Mouse (Mus musculus): ENCODE data around the gene Rtl8c.
"Not testable (repeated sequence)": the region's sequence is repeated elsewhere in the genome, so short reads cannot be mapped to it uniquely, and the experiment has no call there.

Rtl8c gene

DNA sequence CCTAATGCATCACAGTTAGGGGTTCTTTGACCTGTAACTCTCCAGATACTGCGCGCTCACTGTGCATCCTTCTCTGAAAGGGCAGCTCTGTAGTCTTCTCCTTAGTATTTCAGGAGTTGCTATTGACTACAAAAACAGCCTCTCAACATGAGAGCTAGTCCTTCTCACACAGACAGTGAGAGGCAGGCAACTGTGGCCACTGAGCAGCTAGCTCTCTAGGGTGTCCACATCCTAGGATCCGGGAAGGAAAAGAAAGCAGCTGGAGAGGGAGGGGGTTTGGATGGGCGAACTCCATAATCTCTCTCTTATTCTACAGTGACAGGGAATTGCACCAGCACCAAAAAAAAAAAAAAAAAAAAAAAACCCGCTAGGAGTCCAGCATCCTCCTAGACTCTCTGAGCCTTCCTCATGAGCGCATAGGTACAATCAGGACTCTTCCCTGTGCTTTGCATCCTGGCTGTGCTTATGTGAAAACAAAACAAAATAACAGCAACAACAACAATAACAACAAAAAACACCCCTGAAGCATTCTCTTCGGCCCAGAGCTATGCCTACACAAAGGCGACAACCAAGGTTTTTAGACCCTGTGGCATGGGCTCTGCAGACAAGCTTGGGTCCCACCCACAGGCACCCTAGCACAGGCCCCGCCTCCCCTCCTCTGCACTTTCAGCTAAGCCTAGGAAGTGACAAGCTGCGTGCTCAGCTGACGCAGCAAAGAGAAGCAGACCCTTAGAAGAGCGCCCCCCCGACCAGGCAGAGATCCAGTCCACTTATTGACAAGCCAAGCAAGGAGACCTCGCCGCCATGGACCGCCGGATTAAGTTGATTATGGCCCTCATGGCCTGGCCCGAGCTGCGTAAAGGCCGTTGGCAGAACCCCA lies at the start of gene Rtl8c:
Rtl8c (plus strand) TSS at position 791 of the 880 bp plus-strand sequence.
- no peak for DNase-seq (ENCODE audit: low read depth, low spot score)

DNA sequence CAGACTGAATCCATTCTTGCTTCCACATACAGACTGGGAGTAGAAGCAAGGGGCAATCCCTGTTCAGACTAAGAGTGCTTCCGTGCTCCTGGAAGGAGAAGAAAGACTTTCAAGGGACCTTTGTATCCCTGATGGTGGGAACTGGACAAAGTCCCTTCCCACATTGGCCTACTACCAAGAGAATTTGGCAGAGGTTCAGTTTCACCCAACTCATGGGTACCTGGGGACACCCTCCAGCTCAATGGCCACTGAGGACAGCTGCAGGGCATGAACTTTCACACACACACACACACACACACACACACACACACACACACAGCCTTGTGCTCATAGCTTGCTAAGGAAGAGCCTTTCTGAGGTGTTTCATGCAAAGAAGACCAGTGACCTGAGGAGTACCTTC lies 28.5 kb upstream of the Rtl8c start:
- DNase-seq (ENCODE audit: low read depth, low spot score), result no peak

DNA sequence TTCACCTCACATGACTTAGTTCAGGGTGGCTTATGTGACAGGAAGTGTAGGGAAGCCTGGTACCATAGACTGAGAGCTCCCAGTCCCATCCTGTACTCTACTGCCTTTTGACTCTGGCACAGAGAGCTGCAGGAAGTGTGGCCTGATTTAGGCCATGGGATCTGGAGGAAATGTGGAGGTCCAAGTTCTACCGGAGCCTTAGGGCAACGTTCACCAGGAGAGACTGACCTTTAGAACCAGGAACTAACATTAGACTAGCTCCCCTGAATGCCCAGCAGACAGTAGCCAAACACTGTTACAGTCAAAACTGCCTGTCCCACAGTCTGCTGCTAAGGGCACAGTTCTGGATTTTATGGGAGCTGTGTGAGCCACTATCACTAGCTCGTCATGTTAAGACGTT lies 26.4 kb upstream of the Rtl8c start:
- DNase-seq (ENCODE audit: low read depth, low spot score), result not testable (repeated sequence)

DNA sequence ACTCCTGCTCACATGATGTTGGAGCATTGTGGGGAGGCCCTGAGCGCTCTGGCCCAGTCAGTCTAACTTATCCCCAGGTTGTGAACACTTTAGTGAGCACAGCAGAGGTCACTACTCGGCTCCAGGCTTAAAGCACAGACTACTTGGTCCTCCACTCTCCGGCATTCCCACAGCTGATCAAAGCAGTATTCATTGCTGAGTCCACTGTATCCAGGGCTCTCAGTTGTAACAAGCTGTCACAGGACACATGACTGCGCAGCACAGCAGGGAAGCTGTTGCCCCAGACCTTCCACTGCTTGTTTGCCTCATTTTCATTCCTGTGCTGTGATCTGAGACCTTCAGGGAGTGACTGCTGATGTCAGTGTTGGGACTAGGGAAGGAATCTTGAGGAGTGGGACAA lies 24.4 kb upstream of the Rtl8c start:
- not testable (repeated sequence) for DNase-seq (ENCODE audit: low read depth, low spot score)

DNA sequence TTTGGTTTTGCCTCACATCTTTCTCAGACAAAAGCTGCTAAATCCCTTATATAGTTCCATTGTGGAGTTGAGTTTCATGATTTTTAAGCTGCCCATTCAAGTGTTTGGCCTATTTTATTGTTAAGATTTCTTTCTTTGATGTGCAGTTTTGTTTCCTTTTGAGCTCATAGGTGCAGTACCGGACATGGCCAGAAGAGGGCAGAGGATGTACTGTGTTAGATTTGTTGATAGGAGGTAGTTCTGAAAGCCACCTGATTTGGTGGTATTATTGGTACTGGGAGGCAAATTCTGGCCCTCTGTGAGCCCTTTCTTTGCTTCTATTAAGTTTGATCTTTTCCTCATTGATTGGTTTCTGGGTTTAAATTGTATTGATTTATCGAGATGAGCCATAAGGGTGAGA lies 7.8 kb upstream of the Rtl8c start:
- not testable (repeated sequence) for DNase-seq (ENCODE audit: low read depth, low spot score)

DNA sequence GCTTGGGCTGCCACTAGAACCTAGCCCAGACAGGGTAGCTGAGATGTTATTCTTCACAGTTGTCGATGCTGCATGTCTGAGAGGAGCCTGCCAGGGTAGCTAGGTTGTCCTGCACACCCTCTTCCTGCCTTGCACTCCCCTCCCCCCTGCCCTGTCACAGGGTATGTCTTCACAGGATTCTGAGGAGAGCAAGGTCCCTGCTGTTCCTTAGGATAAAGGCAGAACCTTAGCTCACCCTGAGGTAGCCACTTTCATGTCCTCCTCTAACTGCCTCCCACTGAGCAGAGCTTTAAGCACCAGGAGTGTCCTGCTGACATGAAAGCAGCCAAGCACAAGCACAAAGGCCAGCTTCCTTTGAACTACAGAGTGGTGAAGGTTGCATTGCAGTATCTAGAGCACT lies 1.7 kb upstream of the Rtl8c start:
- not testable (repeated sequence) for DNase-seq (ENCODE audit: low read depth, low spot score)

DNA sequence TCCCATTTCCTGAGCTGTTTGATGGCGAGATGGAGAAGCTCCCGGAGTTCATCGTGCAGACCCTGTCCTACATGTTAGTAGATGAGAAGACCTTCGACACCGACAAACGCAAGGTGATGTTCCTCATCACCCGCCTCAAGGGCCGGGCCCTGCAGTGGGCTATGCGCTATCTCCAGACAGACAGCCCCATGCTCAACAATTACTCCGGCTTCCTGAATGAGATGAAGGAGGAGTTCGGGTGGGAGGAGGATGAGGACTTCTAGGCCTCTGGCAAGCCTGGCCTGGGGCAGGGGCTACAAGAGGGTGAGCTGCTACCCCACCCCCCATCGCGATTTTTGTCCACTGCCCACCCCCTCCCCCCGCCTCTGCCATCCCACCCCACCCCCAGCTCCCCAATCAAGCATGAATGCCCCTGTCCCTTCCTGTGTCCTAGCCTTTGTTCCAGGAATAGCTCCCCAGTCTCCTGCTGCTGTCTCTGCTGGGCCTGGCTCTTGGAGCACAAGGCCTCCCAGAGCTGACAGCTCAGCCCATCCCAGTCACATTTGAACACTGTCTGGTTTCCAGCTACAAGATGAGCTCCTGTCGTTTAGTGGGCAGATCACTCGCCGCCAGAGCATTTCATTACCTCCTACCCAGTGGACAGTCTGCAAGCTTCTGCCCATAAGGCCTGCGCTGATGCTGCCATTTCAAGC lies 436 bp downstream of the Rtl8c start:
- no peak for DNase-seq (ENCODE audit: low read depth, low spot score)

DNA sequence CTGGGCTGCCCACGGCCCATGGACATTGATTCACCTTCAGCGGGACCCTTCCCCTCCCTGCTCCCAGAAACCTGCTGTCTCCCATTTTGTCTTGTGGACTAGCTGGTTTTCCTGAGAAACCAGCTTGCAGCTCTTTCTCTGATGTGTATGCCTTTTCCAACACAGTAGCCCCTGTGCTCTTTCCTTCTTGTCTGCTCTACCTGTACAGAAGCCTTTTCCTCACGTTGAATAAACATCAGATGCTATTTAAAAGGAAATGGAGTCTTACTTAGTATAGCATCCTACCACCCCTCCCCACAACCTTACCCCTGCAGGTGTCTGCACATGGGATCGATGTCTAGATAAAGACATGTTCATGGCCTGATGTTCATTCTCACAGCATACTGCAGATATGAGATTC lies 1.0 kb downstream of the Rtl8c start, which contains the start of gene Gm14597:
Gm14597 (minus strand) TSS at position 101 of the 400 bp plus-strand sequence.
- DNase-seq (ENCODE audit: low read depth, low spot score), result not testable (repeated sequence)

DNA sequence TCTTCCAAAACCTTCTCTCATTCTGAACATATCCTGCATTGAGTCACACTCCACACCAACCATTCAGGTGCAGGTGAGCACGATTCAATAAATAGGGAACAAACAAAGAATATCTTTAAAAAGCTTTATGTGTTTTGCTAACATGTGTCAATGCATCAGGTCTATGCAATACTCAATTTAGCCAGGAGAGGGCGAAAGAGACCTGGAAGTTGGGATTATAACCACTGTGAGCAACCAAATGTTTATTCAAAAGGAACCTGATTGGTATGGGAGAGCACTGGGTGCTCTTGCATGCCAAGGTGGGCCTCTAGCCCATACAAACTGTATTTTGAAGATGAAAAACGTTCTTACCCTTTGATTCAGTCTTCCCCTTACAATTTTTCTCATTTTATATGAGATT lies 2.7 kb downstream of the Rtl8c start:
- DNase-seq (ENCODE audit: low read depth, low spot score), result no peak

DNA sequence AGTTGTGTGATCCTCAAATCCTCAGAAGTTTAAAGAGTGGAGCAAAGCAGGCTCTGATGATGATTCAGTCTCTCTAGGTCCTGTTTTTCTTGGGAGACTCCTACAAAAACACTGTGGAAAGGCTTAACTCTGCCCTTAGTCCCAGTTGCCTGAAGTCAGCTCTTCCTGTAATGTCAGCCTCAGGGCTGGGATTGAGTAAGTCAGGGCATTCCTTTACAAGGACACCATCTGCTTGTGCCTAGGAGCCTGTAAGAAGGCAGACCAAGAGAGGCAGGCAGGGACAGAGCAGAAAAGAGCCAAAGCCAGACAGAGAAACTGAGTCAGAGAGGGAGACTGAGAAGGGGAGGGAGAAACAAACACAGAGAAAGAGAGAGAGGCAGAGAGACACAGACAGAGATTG lies 3.6 kb downstream of the Rtl8c start:
- not testable (repeated sequence) for DNase-seq (ENCODE audit: low read depth, low spot score)

DNA sequence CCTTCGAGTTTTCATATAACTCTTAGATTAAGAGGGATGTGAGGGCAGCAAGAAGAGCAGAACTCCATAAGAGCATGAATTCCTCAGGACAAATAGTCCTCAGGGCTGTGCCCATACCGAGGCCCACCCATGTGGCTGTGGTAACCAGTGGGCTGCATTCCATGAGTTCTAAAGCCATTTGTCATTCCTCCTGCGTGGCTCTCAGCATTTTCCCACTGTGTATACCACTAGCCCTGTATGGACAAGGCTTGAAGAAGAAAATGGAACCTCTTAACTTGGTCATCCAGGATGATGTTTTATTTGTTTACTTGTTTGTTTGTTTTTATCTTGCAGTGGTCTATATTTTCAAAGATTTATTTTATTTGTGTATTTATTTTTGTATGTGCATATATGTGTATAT lies 30.3 kb downstream of the Rtl8c start:
- DNase-seq (ENCODE audit: low read depth, low spot score), result not testable (repeated sequence)

DNA sequence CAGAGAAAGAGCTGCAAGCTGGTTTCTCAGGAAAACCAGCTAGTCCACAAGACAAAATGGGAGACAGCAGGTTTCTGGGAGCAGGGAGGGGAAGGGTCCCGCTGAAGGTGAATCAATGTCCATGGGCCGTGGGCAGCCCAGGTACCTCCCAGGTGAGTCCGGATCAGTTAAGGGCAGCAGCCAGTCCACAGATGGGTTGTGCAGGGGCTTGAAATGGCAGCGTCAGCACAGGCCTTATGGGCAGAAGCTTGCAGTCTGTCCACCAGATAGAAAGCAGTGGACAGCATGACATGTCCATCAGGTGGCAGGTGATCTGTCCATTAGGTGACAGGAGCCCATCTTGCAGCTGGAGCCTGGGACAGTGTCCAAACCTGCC lies 34.8 kb downstream of the Rtl8c start:
- not testable (repeated sequence) for DNase-seq (ENCODE audit: low read depth, low spot score)

DNA sequence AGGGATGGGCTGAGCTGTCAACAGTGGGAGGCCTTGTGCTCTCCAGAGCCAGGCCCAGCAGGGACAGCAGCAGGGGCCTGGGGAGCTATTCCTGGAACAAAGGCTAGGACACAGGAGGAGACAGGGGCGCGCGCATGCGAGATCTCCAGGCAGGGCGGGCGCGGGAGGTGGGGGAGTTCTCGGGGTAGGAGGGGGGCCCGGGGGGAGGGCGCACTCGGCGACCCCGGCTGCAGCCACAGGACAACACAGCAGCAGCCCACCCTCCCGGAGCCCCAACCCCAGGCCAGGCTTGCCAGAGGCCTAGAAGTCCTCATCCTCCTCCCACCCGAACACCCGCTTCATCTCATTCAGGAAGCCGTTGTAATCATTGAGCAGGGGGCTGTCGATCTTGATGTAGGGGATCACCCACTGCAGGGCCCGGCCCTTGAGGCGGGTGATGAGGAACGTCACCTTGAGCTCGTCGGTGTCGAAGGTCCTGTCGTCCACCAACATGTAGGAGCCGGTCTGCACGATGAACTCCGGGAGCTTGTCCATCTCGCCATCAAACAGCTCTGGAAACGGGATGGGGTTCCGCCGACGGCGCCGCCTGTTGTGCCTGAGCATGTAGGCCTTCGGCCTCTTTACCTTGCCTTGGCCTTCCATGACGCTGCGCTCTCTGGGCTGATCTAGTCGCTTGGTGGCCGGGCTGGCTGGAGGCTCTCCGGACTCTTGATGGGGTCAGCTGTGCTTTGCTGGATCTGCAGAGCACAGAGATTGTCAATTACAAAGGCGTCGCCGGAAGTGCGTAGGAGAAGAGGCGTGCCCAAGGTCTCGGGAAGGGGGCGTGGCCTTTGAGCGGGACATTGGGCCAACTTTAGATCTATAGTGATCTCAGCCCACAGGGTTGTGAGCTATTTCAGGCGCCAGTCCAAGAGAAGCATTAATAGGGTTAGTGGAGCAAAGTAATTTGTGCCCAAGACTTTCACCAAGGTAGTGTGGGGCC lies 35.4 kb downstream of the Rtl8c start, which contains the start of gene Rtl8a:
Rtl8a (minus strand) TSS at position 703 of the 982 bp plus-strand sequence.
- peak; percentile 72 for DNase-seq (ENCODE audit: low read depth, low spot score)

DNA sequence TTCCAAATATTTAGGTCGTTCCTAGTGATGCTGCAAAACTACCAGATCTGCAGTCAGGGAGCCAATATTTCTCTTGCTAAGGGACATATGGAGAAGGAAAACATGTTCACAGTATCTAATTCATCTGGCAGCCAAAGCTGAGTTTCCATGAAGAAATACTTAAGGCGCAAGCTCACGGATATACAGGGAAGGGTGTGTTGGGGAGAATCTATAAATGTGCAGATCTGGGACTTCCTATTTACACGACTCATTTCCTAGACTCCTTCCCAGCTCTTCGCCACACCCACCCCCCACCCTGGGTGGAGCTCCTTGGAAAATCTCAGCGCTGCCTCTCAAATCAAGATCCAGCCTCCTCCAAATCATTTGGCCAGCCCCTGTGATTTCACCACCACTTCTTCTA lies 38.1 kb downstream of the Rtl8c start:
- DNase-seq (ENCODE audit: low read depth, low spot score), result no peak

DNA sequence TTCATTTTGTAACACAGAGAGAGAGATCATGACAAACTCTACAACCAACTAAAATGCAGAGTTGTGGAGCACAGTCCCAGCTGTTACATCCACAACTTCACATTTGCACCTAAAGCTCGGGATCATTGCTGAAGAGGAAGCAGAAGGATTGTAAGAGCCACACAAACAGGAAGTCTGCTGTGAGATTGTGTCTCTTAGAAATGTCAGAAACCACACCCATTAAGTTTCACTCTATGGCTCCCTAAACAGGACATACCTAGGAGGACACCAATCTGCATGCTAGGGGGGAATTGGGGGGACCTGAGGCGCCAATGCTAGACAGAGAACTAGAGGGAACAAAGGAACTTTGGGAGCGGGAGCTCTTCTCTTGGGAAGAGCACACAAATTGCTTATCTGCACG lies 45.1 kb downstream of the Rtl8c start:
- not testable (repeated sequence) for DNase-seq (ENCODE audit: low read depth, low spot score)

All from retina, adult 2 months (tissue).